Mouse (Mus musculus): ENCODE data around the gene Ppp4r3b. TPM values are rescaled to one million over a fixed set of nuclear protein-coding genes. Genes with fewer than 3 reads are reported as not detected.

The Ppp4r3b gene
- polyA plus RNA-seq, 1 experiment = 6.6 TPM

DNA sequence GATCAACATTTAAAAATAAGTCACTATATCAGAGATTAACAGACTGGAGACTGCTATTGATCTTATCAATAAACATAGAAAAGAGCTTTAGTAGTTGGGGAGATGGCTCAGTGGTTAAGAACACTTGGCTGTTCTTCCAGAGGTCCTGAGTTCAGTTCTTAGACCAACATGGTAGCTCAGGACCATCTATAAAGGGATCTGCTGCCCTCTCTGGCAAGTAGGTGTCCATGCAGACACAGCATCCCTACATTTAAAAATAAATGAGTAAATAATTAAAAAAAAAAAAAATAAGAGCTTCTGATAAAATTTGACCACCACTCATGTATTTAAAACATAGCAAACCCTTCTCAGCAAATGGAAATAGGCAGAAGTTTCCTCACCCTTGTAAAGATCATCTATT lies 65.4 kb downstream of the Ppp4r3b start:
- H3K79me3 ChIP-seq (ENCODE audit: low read depth) = no peaks in the 10 kb centered on the region
- TF ChIP-seq USF1 (IDR thresholded peaks at IDR 0.05; ENCODE audit: low read depth) (no peak), FOSL1 (IDR thresholded peaks at IDR 0.05; ENCODE audit: insufficient read depth, low read length, poor library complexity, severe bottlenecking) (no peak), MAX (IDR thresholded peaks at IDR 0.05) (no peak)
- H3K79me2 ChIP-seq (ENCODE audit: control insufficient read depth, insufficient read depth) = no peaks in the 10 kb centered on the region
- no peak overlapping the region for H3ac ChIP-seq (ENCODE audit: control insufficient read depth, insufficient read length, low read depth)
- H3K4me3 ChIP-seq (ENCODE audit: insufficient read depth, poor library complexity, severe bottlenecking) = no peak overlapping the region
- H3K36me3 ChIP-seq (ENCODE audit: control insufficient read depth, insufficient read depth) = peaks cover 13% of the 10 kb centered on the region
- no peaks in the 10 kb centered on the region for H3K27me3 ChIP-seq (ENCODE audit: control insufficient read depth, insufficient read depth, insufficient read length)

DNA sequence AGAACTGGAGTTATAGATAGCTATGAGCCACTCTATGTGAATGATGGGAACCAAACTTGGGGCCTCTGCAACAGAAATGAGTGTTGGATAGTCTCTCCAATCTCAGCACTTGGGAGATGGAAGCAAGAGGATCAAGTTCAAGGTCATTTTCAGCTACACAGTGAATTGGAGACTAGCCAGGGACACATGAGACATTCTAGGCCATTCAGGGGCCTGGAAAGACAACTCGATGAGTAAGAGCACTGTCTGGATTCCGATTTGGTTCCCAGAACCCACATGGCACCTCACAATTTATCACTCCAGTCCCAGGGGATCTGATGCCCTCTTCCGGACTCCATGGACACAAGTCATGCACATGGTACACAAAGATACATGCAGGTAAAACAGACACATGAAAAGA lies 65.9 kb downstream of the Ppp4r3b start:
- Histone ChIP-seq H3K79me2 (ENCODE audit: control insufficient read depth, insufficient read depth) (no peaks in the 10 kb centered on the region), H3ac (ENCODE audit: control insufficient read depth, insufficient read length, low read depth) (no peak overlapping the region), H3K4me3 (ENCODE audit: insufficient read depth, poor library complexity, severe bottlenecking) (no peak overlapping the region), H3K27me3 (ENCODE audit: control insufficient read depth, insufficient read depth, insufficient read length) (no peaks in the 10 kb centered on the region), H3K36me3 (ENCODE audit: control insufficient read depth, insufficient read depth) (peaks cover 13% of the 10 kb centered on the region), H3K79me3 (ENCODE audit: low read depth) (no peaks in the 10 kb centered on the region)
- TF ChIP-seq CEBPB (IDR thresholded peaks at IDR 0.05; ENCODE audit: low read depth) (no peak), FOSL1 (IDR thresholded peaks at IDR 0.05; ENCODE audit: insufficient read depth, low read length, poor library complexity, severe bottlenecking) (no peak), CTCF (IDR thresholded peaks at IDR 0.05; ENCODE audit: control insufficient read depth, insufficient read depth, insufficient read length) (no peak), MYOD1 (IDR thresholded peaks at IDR 0.05; ENCODE audit: control insufficient read depth, insufficient read length, low read depth) (no peak), USF1 (IDR thresholded peaks at IDR 0.05; ENCODE audit: low read depth) (peak; percentile 18)

DNA sequence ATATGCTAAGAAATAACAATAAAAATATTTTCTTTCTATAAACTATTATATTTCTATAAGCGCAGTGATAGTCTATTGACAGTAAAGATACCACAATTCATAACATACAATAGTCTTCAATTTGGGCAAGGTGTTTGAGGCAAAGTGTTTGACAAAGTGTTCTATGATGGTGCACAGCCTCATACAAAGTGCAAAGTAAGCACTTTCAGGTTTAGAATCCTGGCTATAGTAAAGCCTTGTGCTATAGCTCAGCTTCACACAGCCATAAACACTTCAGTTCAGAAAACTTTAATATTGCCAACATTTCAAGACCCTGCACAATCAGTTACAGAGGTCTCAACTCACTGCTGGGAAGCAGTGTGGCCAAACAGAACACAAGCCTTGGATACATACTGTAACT lies 66.7 kb downstream of the Ppp4r3b start:
- Histone ChIP-seq H3K79me3 (ENCODE audit: low read depth) (no peaks in the 10 kb centered on the region), H3K4me3 (ENCODE audit: insufficient read depth, poor library complexity, severe bottlenecking) (no peak overlapping the region), H3ac (ENCODE audit: control insufficient read depth, insufficient read length, low read depth) (no peak overlapping the region), H3K36me3 (ENCODE audit: control insufficient read depth, insufficient read depth) (peaks cover 15% of the 10 kb centered on the region), H3K27me3 (ENCODE audit: control insufficient read depth, insufficient read depth, insufficient read length) (no peaks in the 10 kb centered on the region), H3K79me2 (ENCODE audit: control insufficient read depth, insufficient read depth) (no peaks in the 10 kb centered on the region)
- no peak for TF ChIP-seq CTCF (IDR thresholded peaks at IDR 0.05; ENCODE audit: control insufficient read depth, insufficient read depth, insufficient read length)
- no peak for TF ChIP-seq MYOG (IDR thresholded peaks at IDR 0.05; ENCODE audit: control insufficient read depth, extremely low read depth, insufficient read length)
- TF ChIP-seq FOSL1 (IDR thresholded peaks at IDR 0.05; ENCODE audit: insufficient read depth, low read length, poor library complexity, severe bottlenecking) = no peak
- TF ChIP-seq USF1 (IDR thresholded peaks at IDR 0.05; ENCODE audit: low read depth) = no peak
- no peak for TF ChIP-seq CEBPB (IDR thresholded peaks at IDR 0.05; ENCODE audit: low read depth)
- TF ChIP-seq MYOD1 (IDR thresholded peaks at IDR 0.05; ENCODE audit: control insufficient read depth, insufficient read length, low read depth) = no peak
- TF ChIP-seq MAX (IDR thresholded peaks at IDR 0.05) = no peak

DNA sequence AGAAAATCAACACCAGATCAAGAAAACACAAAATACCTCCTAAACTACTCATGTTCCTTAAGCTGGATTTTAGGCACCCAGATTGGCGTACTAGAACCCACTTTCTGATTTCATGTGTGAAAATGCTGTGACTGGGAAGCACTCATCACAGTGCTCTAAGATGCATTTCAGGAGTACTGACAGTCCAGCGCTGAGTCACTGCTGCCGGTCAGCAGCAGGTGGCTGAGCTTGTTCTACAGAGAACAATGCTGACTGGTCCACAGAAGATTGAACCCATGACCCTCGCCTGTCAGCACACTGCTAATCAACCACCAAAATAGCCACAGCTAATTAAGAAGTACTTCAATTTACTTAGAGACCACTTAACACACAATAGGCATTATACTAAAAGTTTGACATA lies 69.3 kb downstream of the Ppp4r3b start:
- peaks cover 5% of the 10 kb centered on the region for H3K79me3 ChIP-seq (ENCODE audit: low read depth)
- H3K36me3 ChIP-seq (ENCODE audit: control insufficient read depth, insufficient read depth) = peaks cover 18% of the 10 kb centered on the region
- peaks cover 18% of the 10 kb centered on the region for H3K79me2 ChIP-seq (ENCODE audit: control insufficient read depth, insufficient read depth)

DNA sequence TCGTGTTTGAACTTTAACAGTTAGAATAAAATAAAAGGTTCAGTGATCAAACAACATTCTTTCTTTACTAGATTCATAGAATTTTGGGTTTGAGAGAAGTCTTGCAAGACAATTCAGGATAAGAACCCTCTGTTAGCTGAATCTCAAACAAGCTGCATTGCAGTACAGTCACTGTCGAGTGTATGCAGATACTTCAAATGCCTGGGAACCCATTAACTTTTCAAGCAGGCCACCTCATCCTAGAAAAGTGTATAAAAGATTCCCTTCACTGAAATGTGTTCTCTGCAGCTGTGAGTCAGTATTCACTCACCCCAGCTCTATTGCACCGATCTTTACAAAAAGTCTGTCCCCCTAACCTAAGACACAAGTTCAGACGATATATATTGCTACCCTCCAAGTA lies 73.3 kb downstream of the Ppp4r3b start:
- Histone ChIP-seq H3ac (ENCODE audit: control insufficient read depth, insufficient read length, low read depth) (no peak overlapping the region), H3K36me3 (ENCODE audit: control insufficient read depth, insufficient read depth) (peaks cover 18% of the 10 kb centered on the region), H3K4me3 (ENCODE audit: insufficient read depth, poor library complexity, severe bottlenecking) (peak overlapping the region; percentile 68), H3K79me2 (ENCODE audit: control insufficient read depth, insufficient read depth) (peaks cover 18% of the 10 kb centered on the region), H3K79me3 (ENCODE audit: low read depth) (peaks cover 5% of the 10 kb centered on the region), H3K27me3 (ENCODE audit: control insufficient read depth, insufficient read depth, insufficient read length) (no peaks in the 10 kb centered on the region)
- TF ChIP-seq MYOD1 (IDR thresholded peaks at IDR 0.05; ENCODE audit: control insufficient read depth, insufficient read length, low read depth) (no peak), MYOG (IDR thresholded peaks at IDR 0.05; ENCODE audit: control insufficient read depth, extremely low read depth, insufficient read length) (no peak), FOSL1 (IDR thresholded peaks at IDR 0.05; ENCODE audit: insufficient read depth, low read length, poor library complexity, severe bottlenecking) (no peak)

More for the DNA sequence above, 69.3 kb downstream of the Ppp4r3b start:
- no peak overlapping the region for H3K4me3 ChIP-seq (ENCODE audit: insufficient read depth, poor library complexity, severe bottlenecking)
- no peak overlapping the region for H3ac ChIP-seq (ENCODE audit: control insufficient read depth, insufficient read length, low read depth)
- H3K27me3 ChIP-seq (ENCODE audit: control insufficient read depth, insufficient read depth, insufficient read length) = no peaks in the 10 kb centered on the region
- no peak for TF ChIP-seq USF1 (IDR thresholded peaks at IDR 0.05; ENCODE audit: low read depth)
- TF ChIP-seq MAX (IDR thresholded peaks at IDR 0.05) = no peak
- TF ChIP-seq FOSL1 (IDR thresholded peaks at IDR 0.05; ENCODE audit: insufficient read depth, low read length, poor library complexity, severe bottlenecking) = no peak
- TF ChIP-seq MYOD1 (IDR thresholded peaks at IDR 0.05; ENCODE audit: control insufficient read depth, insufficient read length, low read depth) = no peak
- no peak for TF ChIP-seq CTCF (IDR thresholded peaks at IDR 0.05; ENCODE audit: control insufficient read depth, insufficient read depth, insufficient read length)

DNA sequence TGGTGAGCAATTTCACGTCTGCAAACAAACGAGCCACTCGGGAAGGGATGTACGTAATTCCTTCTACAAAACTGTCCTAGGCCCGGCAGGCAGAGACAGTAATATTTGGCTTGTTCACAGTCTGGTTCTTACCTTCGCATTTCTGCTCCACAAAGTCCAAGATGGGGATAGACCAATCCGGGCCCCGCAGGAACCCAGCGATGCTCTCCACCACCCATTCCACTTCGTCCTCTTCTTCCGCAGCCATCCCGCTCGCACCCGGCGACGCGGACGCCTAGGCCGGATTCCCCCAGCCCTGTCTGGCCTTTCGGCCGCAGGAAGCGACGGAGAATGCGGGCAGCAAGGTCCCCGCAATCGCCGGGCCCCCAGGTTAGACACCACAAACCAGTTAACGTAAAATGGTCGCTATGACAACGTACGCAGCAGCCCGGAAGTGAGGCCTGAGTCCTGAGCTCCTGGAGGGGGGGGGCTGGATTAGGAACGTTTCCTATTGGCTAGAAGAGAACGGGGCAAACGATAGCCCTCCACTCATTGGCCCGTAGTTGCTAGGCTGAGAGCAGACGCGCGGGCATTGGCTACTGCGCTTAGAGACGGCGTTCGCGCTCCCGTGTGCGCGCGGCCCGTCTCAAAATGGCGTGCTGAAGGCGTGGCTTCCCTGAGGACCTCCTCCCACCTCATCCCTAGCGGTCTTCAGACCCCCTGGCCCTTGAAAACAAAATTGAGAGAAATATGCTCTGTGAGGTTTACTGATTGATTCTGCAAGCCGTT lies 74.4 kb downstream of the Ppp4r3b start, which contains the start of gene Cfap36:
Gene Cfap36, minus strand, starts transcription at position 527 of the 768 bp plus-strand sequence.
- Histone ChIP-seq H3K79me2 (ENCODE audit: control insufficient read depth, insufficient read depth) (peaks cover 18% of the 10 kb centered on the region), H3ac (ENCODE audit: control insufficient read depth, insufficient read length, low read depth) (peak within 1 kb of the TSS; percentile 61), H3K27me3 (ENCODE audit: control insufficient read depth, insufficient read depth, insufficient read length) (no peaks in the 10 kb centered on the region), H3K4me3 (ENCODE audit: insufficient read depth, poor library complexity, severe bottlenecking) (peak within 1 kb of the TSS; percentile 68), H3K36me3 (ENCODE audit: control insufficient read depth, insufficient read depth) (peaks cover 12% of the 10 kb centered on the region), H3K79me3 (ENCODE audit: low read depth) (peaks cover 5% of the 10 kb centered on the region)
- no peak for TF ChIP-seq FOSL1 (IDR thresholded peaks at IDR 0.05; ENCODE audit: insufficient read depth, low read length, poor library complexity, severe bottlenecking)
- peak; percentile 52 for TF ChIP-seq MAX (IDR thresholded peaks at IDR 0.05)

Measured in C2C12 (cell line).